Mouse (Mus musculus): Measurements from ENCODE around the gene Wwox. TPM values are rescaled to one million over a fixed set of nuclear protein-coding genes. Genes with fewer than 3 reads are reported as not detected.

Wwox gene
- total and polyA plus RNA-seq, 3 experiments: 7.6 to 61.8 (median 12.2) TPM

DNA sequence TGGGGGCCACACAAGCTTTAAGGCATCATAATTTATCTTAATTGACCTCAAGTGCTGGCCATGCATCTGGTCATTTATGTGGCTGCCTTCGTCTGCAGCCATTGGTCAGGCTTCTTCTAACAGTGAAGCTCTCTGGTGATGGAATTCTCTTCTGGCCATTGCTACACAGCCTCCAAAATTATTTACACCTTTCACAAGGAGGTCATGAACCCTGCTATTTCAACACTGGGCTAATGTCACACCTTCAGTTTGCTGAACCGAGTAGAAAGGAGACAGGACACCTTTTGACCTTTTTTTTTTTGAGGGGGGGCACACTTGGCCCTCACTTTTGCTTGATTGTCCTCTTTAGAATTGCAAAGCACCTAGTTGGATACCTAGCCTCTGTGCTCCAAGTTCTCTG, 320.2 kb downstream of the Wwox start:
- Histone ChIP-seq H3K27me3 (ENCODE audit: control insufficient read depth in 1 of 2, insufficient read depth in 2 of 2, low read length in 2 of 2) (no peaks in the 10 kb centered on the region), H3K4me1 (ENCODE audit: control insufficient read depth in 1 of 2, insufficient read depth in 2 of 2, low read length in 2 of 2) (no peaks in the 10 kb centered on the region), H3K36me3 (ENCODE audit: control insufficient read depth in 1 of 2, insufficient read depth in 2 of 2, low read length in 2 of 2) (no peaks in the 10 kb centered on the region), H3K9me3 (replicated peaks; ENCODE audit: insufficient read depth, low read length) (no peaks in the 10 kb centered on the region), H3K4me3 (ENCODE audit: control insufficient read depth in 1 of 2, insufficient read depth in 1 of 2, low read depth in 2 of 2, low read length in 2 of 2) (no peak overlapping the region), H3K9ac (ENCODE audit: control insufficient read depth, low read depth, low read length, poor library complexity, severe bottlenecking) (no peak overlapping the region), H3K27ac (ENCODE audit: control insufficient read depth, low read depth, low read length) (no peak overlapping the region), H3K79me2 (ENCODE audit: control insufficient read depth, insufficient read depth, low read length, poor library complexity) (no peaks in the 10 kb centered on the region)
- no peak for DNase-seq (ENCODE audit: low read depth, low spot score)
- TF ChIP-seq SMC3 (IDR thresholded peaks at IDR 0.05; ENCODE audit: low read depth, low read length) (no peak), ZC3H11A (IDR thresholded peaks at IDR 0.05; ENCODE audit: low read depth, low read length) (no peak), SIN3A (IDR thresholded peaks at IDR 0.05; ENCODE audit: low read length) (no peak), CHD1 (IDR thresholded peaks at IDR 0.05; ENCODE audit: low read depth, low read length) (no peak), MYC (IDR thresholded peaks at IDR 0.05; ENCODE audit: low read depth, low read length) (no peak), NRF1 (IDR thresholded peaks at IDR 0.05; ENCODE audit: insufficient read depth, low read depth, low read length, poor library complexity, severe bottlenecking) (no peak)

DNA sequence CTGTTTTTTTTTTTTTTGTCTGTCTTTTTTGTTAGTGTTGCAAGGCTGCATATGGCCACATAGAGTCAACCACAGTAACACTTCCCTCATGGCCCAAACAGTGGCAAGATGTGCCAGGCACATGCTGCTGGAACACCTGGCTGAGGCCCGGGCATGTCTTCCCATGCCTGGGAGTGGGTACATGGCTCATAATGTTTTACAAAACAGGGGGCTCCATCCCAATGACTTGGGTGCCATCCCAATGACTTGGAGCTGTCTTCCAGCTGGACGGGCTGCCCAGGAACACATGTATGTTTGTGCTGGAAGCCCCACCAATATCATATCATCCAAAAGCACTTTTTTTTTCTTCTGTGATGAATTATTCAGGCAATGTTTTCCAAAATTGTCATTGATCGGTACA, 329.1 kb downstream of the Wwox start:
- no peak for TF ChIP-seq USF1 (IDR thresholded peaks at IDR 0.05; ENCODE audit: low read depth, low read length)
- TF ChIP-seq E2F4 (IDR thresholded peaks at IDR 0.05; ENCODE audit: borderline replicate concordance, low read depth, low read length): no peak
- TF ChIP-seq TCF12 (IDR thresholded peaks at IDR 0.05; ENCODE audit: low read depth, low read length): no peak
- no peak for TF ChIP-seq RAD21 (IDR thresholded peaks at IDR 0.05; ENCODE audit: low read depth, low read length)
- no peak for TF ChIP-seq ETS1 (IDR thresholded peaks at IDR 0.05; ENCODE audit: low read depth, low read length)
- no peak for TF ChIP-seq SMC3 (IDR thresholded peaks at IDR 0.05; ENCODE audit: low read depth, low read length)
- TF ChIP-seq GATA1 (IDR thresholded peaks at IDR 0.05; ENCODE audit: low read depth, low read length): no peak
- TF ChIP-seq CTCF (IDR thresholded peaks at IDR 0.05 in 2 of 3, conservative IDR thresholded peaks at IDR 0.05 in 1 of 3; ENCODE audit: control insufficient read depth in 1 of 3, insufficient read depth in 1 of 3, low read depth in 2 of 3, low read length in 3 of 3, poor library complexity in 1 of 3, severe bottlenecking in 1 of 3): no peak
- no peak for TF ChIP-seq HCFC1 (IDR thresholded peaks at IDR 0.05; ENCODE audit: low read depth, low read length)
- no peak for TF ChIP-seq KAT2A (conservative IDR thresholded peaks at IDR 0.05; ENCODE audit: low read depth, low read length)
- TF ChIP-seq MEF2A (IDR thresholded peaks at IDR 0.05; ENCODE audit: extremely low read depth, insufficient replicate concordance, low read depth, low read length, poor library complexity, severe bottlenecking): no peak
- TF ChIP-seq POLR2AphosphoS5 (IDR thresholded peaks at IDR 0.05; ENCODE audit: borderline replicate concordance, low read depth, low read length): no peak
- no peak for TF ChIP-seq JUND (IDR thresholded peaks at IDR 0.05; ENCODE audit: low read depth, low read length)
- TF ChIP-seq MAZ (IDR thresholded peaks at IDR 0.05; ENCODE audit: low read depth, low read length): no peak
- no peak for TF ChIP-seq TAL1 (IDR thresholded peaks at IDR 0.05; ENCODE audit: low read length)
- TF ChIP-seq NRF1 (IDR thresholded peaks at IDR 0.05; ENCODE audit: insufficient read depth, low read depth, low read length, poor library complexity, severe bottlenecking): no peak
- no peak for TF ChIP-seq MAFK (IDR thresholded peaks at IDR 0.05; ENCODE audit: borderline replicate concordance, low read depth, low read length)
- no peak for TF ChIP-seq TBP (IDR thresholded peaks at IDR 0.05; ENCODE audit: low read depth, low read length)
- TF ChIP-seq NELFE (IDR thresholded peaks at IDR 0.05; ENCODE audit: low read depth, low read length): no peak
- no peak for TF ChIP-seq MAX (IDR thresholded peaks at IDR 0.05; ENCODE audit: low read length)
- H3K27me3 ChIP-seq (ENCODE audit: control insufficient read depth in 1 of 2, insufficient read depth in 2 of 2, low read length in 2 of 2): no peaks in the 10 kb centered on the region
- H3K9me3 ChIP-seq (replicated peaks; ENCODE audit: insufficient read depth, low read length): no peaks in the 10 kb centered on the region
- H3K9ac ChIP-seq (ENCODE audit: control insufficient read depth, low read depth, low read length, poor library complexity, severe bottlenecking): no peak overlapping the region
- H3K27ac ChIP-seq (ENCODE audit: control insufficient read depth, low read depth, low read length): no peak overlapping the region
- H3K4me3 ChIP-seq (ENCODE audit: control insufficient read depth in 1 of 2, insufficient read depth in 1 of 2, low read depth in 2 of 2, low read length in 2 of 2): no peak overlapping the region
- DNase-seq (ENCODE audit: low read depth, low spot score): no peak
- no peaks in the 10 kb centered on the region for H3K36me3 ChIP-seq (ENCODE audit: control insufficient read depth in 1 of 2, insufficient read depth in 2 of 2, low read length in 2 of 2)
- no peaks in the 10 kb centered on the region for H3K4me1 ChIP-seq (ENCODE audit: control insufficient read depth in 1 of 2, insufficient read depth in 2 of 2, low read length in 2 of 2)
- no peaks in the 10 kb centered on the region for H3K79me2 ChIP-seq (ENCODE audit: control insufficient read depth, insufficient read depth, low read length, poor library complexity)
